In genomic region chr13:41820947-41821346, GRCm38 (mm10) we compare ENCODE assay signal across 24 mouse cellular contexts. TPM values are rescaled to one million over a fixed set of nuclear protein-coding genes. Genes with fewer than 3 reads are reported as not detected.
A peak's percentile ranks its signal among the peaks of the same experiment; 100 is the strongest.
DNase-seq lines count a peak whose midpoint lies in the region; TF ChIP-seq lines count a peak whose summit lies in the region.
"Had no signal": no experiment of that assay in that cellular context is flagged by ENCODE, and none has a peak within 500 bp of the region (broad histone marks: within the 10 kb centered on the region; RNA-seq: fewer than 3 reads in every experiment).

No protein-coding gene starts in this region.

- no peaks in the 10 kb centered on the region for H3K27me3 ChIP-seq in CH12.LX (replicated peaks)
- H3K27me3 ChIP-seq in myocyte (ENCODE audit: control insufficient read depth, insufficient read depth, insufficient read length), result no peaks in the 10 kb centered on the region
- 0 out of 2 replicates have a peak, but pooled peaks cover 3% of the 10 kb centered on the region for H3K27me3 ChIP-seq in forebrain, embryonic 10.5 days (ENCODE audit: poor library complexity, severe bottlenecking)
- H3K27me3 ChIP-seq: embryonic facial prominence, embryonic 12.5 days; forebrain, embryonic 12.5 days; Patski had no signal

- H3ac ChIP-seq in myocyte (ENCODE audit: control insufficient read depth, insufficient read length), result no peak overlapping the region

- peak overlapping the region; percentile 59 for H3K27ac ChIP-seq in CH12.LX (ENCODE audit: insufficient read depth, low read depth)
- peak overlapping the region; percentile 84 for H3K27ac ChIP-seq in embryonic fibroblast, embryonic 13.5 days (ENCODE audit: insufficient read depth, low read length)
- no peak overlapping the region for H3K27ac ChIP-seq in forebrain, embryonic 10.5 days
- H3K27ac ChIP-seq: embryonic facial prominence, embryonic 10.5 days; embryonic facial prominence, embryonic 12.5 days; forebrain, embryonic 12.5 days had no signal

- in situ Hi-C loops in CH12.LX (cut with MboI; ENCODE audit: low pct_ligation_motif_present, low pct_unique_long_range_greater_than_20kb, low sequenced_read_pairs), result no loop called here

- WGBS in forebrain, embryonic 10.5 days, result 91% methylated on average over 3 of the region's 3 CpGs

- TF ChIP-seq POLR2A in CH12.LX (IDR thresholded peaks at IDR 0.05; ENCODE audit: low read depth, low read length) (no peak), myocyte (IDR thresholded peaks at IDR 0.05; ENCODE audit: insufficient read length, low read depth) (no peak)
- TF ChIP-seq POLR2A in embryonic fibroblast, embryonic 13.5 days (IDR thresholded peaks at IDR 0.05; ENCODE audit: low read depth, low read length), result no peak

- H3K79me2 ChIP-seq in CH12.LX (replicated peaks; ENCODE audit: control insufficient read depth, extremely low read depth, insufficient read depth, poor library complexity, severe bottlenecking) (no peaks in the 10 kb centered on the region), myocyte (ENCODE audit: control insufficient read depth, insufficient read depth) (no peaks in the 10 kb centered on the region)

- DNase-seq in 3T3-L1 (ENCODE audit: low read depth, low spot score), result peak; percentile 64
- DNase-seq in CH12.LX (ENCODE audit: extremely low read depth), result no peak
- no peak for DNase-seq in layer of hippocampus, adult 9-10 months (ENCODE audit: low spot score)
- DNase-seq in forebrain, embryonic 10.5 days (ENCODE audit: extremely low spot score, low spot score), result no peak
- no peak for DNase-seq in left cerebral cortex, postnatal 36 days (ENCODE audit: low spot score in 2 of 2)
- DNase-seq: adrenal gland, adult 8-10 months; adrenal gland, postnatal 14 days; adrenal gland, postnatal 36 days; B cell, adult 2 months; cerebellum, adult 11-12 months; cerebellum, adult 2 months; cerebellum, adult 9-10 months; cerebellum, postnatal 10 days; cerebellum, postnatal 25 days had no signal

- intact Hi-C loops in left cerebral cortex, postnatal 36 days (cut with DNase I), result loop anchor here (5.0 kb wide), 1 partner anchor 81 kb away; no protein-coding TSS in a partner anchor

- TF ChIP-seq EP300 in CH12.LX (IDR thresholded peaks at IDR 0.05; ENCODE audit: low read length), result no peak

- peaks cover 3% of the 10 kb centered on the region for H3K9me3 ChIP-seq in CH12.LX (replicated peaks; ENCODE audit: low read length)
- no peaks in the 10 kb centered on the region for H3K9me3 ChIP-seq in forebrain, embryonic 10.5 days
- H3K9me3 ChIP-seq: embryonic facial prominence, embryonic 10.5 days; embryonic facial prominence, embryonic 12.5 days; forebrain, embryonic 12.5 days had no signal

- H3K4me2 ChIP-seq in CH12.LX (ENCODE audit: insufficient read depth, low read depth, poor library complexity, severe bottlenecking) (no peak overlapping the region), myocyte (ENCODE audit: low read depth) (no peak overlapping the region)
- H3K4me2 ChIP-seq: embryonic facial prominence, embryonic 12.5 days; forebrain, embryonic 12.5 days had no signal

- H3K4me1 ChIP-seq in CH12.LX (ENCODE audit: control insufficient read depth in 1 of 2, insufficient read depth in 2 of 2), result peaks cover 39 to 73% of the 10 kb centered on the region in 2 experiments
- H3K4me1 ChIP-seq in embryonic fibroblast, embryonic 13.5 days (ENCODE audit: control insufficient read depth, insufficient read depth, low read length), result peaks cover 8% of the 10 kb centered on the region
- H3K4me1 ChIP-seq in forebrain, embryonic 10.5 days, result peaks cover 6% of the 10 kb centered on the region
- H3K4me1 ChIP-seq: embryonic facial prominence, embryonic 12.5 days had no signal

- dilution Hi-C loops in CH12.LX (cut with MboI; ENCODE audit: extremely low pct_ligation_motif_present, extremely low pct_unique_long_range_greater_than_20kb, low sequenced_read_pairs), result no loop called here

- H3K4me3 ChIP-seq in CH12.LX (replicated peaks in 1 of 3; ENCODE audit: low read depth in 2 of 3, low read length in 2 of 3, poor library complexity in 1 of 3) (peak overlapping the region in 1 of 3 experiments; percentile 18), myocyte (no peak overlapping the region)
- no peak overlapping the region for H3K4me3 ChIP-seq in embryonic fibroblast, embryonic 13.5 days (ENCODE audit: insufficient read depth, low read length)
- no peak overlapping the region for H3K4me3 ChIP-seq in forebrain, embryonic 10.5 days
- H3K4me3 ChIP-seq: embryonic facial prominence, embryonic 10.5 days; embryonic facial prominence, embryonic 12.5 days; erythroblast, embryonic 14.5 days; forebrain, embryonic 12.5 days had no signal

- no peak for TF ChIP-seq RAD21 in CH12.LX (IDR thresholded peaks at IDR 0.05; ENCODE audit: low read depth, low read length)

- H3K9ac ChIP-seq in CH12.LX (ENCODE audit: insufficient read depth, low read depth), result no peak overlapping the region
- H3K9ac ChIP-seq: embryonic facial prominence, embryonic 12.5 days; forebrain, embryonic 12.5 days had no signal

- H3K36me3 ChIP-seq in CH12.LX (replicated peaks in 1 of 2; ENCODE audit: control insufficient read depth in 1 of 2, insufficient read depth in 1 of 2, low read length in 1 of 2) (peaks cover 0 to 3% of the 10 kb centered on the region in 2 experiments), myocyte (ENCODE audit: control insufficient read depth, insufficient read depth) (no peaks in the 10 kb centered on the region)
- H3K36me3 ChIP-seq in forebrain, embryonic 10.5 days (replicated peaks), result no peaks in the 10 kb centered on the region
- H3K36me3 ChIP-seq: embryonic facial prominence, embryonic 10.5 days; embryonic facial prominence, embryonic 12.5 days; forebrain, embryonic 12.5 days had no signal

- no peak for TF ChIP-seq CTCF in CH12.LX (conservative IDR thresholded peaks at IDR 0.05 in 1 of 2, IDR thresholded peaks at IDR 0.05 in 1 of 2; ENCODE audit: low read depth in 2 of 2, low read length in 2 of 2)
- TF ChIP-seq CTCF in embryonic fibroblast, embryonic 13.5 days (IDR thresholded peaks at IDR 0.05; ENCODE audit: borderline replicate concordance, insufficient read depth, low read length), result no peak

TF ChIP-seq in CH12.LX, 34 proteins besides CTCF, POLR2A, EP300 and RAD21:
- no peak for TF ChIP-seq MYC (IDR thresholded peaks at IDR 0.05; ENCODE audit: low read depth, low read length)
- TF ChIP-seq IRF4 (IDR thresholded peaks at IDR 0.05; ENCODE audit: low read depth, low read length), result no peak
- TF ChIP-seq MXI1 (IDR thresholded peaks at IDR 0.05; ENCODE audit: low read depth, low read length), result no peak
- no peak for TF ChIP-seq MEF2A (IDR thresholded peaks at IDR 0.05; ENCODE audit: borderline replicate concordance, low read depth, low read length)
- no peak for TF ChIP-seq TBP (conservative IDR thresholded peaks at IDR 0.05; ENCODE audit: low read depth, low read length)
- TF ChIP-seq MAZ (IDR thresholded peaks at IDR 0.05; ENCODE audit: low read depth, low read length), result no peak
- TF ChIP-seq E2F4 (IDR thresholded peaks at IDR 0.05; ENCODE audit: insufficient replicate concordance, low read depth, low read length), result no peak
- no peak for TF ChIP-seq JUND (conservative IDR thresholded peaks at IDR 0.05; ENCODE audit: low read depth, low read length)
- no peak for TF ChIP-seq SMC3 (IDR thresholded peaks at IDR 0.05; ENCODE audit: low read depth, low read length)
- no peak for TF ChIP-seq POLR2AphosphoS2 (IDR thresholded peaks at IDR 0.05; ENCODE audit: low read depth, low read length)
- no peak for TF ChIP-seq USF1 (IDR thresholded peaks at IDR 0.05; ENCODE audit: low read depth, low read length)

TF ChIP-seq in myocyte, 11 proteins besides CTCF, POLR2A, EP300 and RAD21:
- no peak for TF ChIP-seq REST (IDR thresholded peaks at IDR 0.05; ENCODE audit: insufficient read depth, insufficient read length)
- TF ChIP-seq USF1 (IDR thresholded peaks at IDR 0.05; ENCODE audit: low read depth), result no peak
- TF ChIP-seq MYOG (IDR thresholded peaks at IDR 0.05; ENCODE audit: control insufficient read depth in 1 of 3, insufficient read depth in 1 of 3, insufficient read length in 2 of 3, low read depth in 2 of 3), result no peak
- TF ChIP-seq SRF (IDR thresholded peaks at IDR 0.05; ENCODE audit: control insufficient read depth, insufficient read length, low read depth), result no peak
- peak; percentile 68; the same call in 1 of the 2 replicates for TF ChIP-seq CEBPB (IDR thresholded peaks at IDR 0.05; ENCODE audit: insufficient read depth, poor library complexity, severe bottlenecking)

RNA-seq across cellular contexts. Expression of gene Adtrp, which starts 26.5 kb away (rescaled TPM):
- total RNA-seq in CH12.LX (2012; rRNA removed), result 37.1 and 39.2 TPM in 2 replicates
- 2.4 and 4.2 TPM in 2 replicates for total RNA-seq in CH12.LX (2014; rRNA removed)
- 6.1 and 7.2 TPM in 2 replicates for polyA plus RNA-seq in CH12.LX (2012; ENCODE audit: insufficient read length, low read depth)
- 0.21 and 1.3 TPM in 2 replicates for polyA plus RNA-seq in embryonic fibroblast, embryonic 13.5 days (2011; ENCODE audit: insufficient read length, low read depth, missing spikeins)
- not detected for polyA plus RNA-seq in myocyte (2012; fragmentation: generic; extraction: Trizol)
- polyA plus RNA-seq in forebrain, embryonic 10.5 days (2016; fragmentation: Nextera tagmentation; extraction: Ambion mirVana), result 0.75 TPM in 1 of 2 replicates, not detected in the other
- total RNA-seq in left cerebral cortex, postnatal 36 days (2021), result under 1 TPM; 0.16 to 0.59 TPM
- total RNA-seq: MEL had no signal
- polyA plus RNA-seq: embryonic facial prominence, embryonic 10.5 days; erythroblast, embryonic 14.5 days; forebrain, embryonic 14.5 days; forebrain, embryonic 16.5 days; Patski had no signal
